In genomic region chr13:23269127-23269526, GRCm38 (mm10) we compare ENCODE assay signal across 19 mouse cellular contexts. TPM values are rescaled to one million over a fixed set of nuclear protein-coding genes. Genes with fewer than 3 reads are reported as not detected.
DNase-seq lines count a peak whose midpoint lies in the region; ATAC-seq lines count a peak whose summit lies in the region.
"Not testable (repeated sequence)": the region's sequence is repeated elsewhere in the genome, so short reads cannot be mapped to it uniquely, and the experiment has no call there.
"Had no signal": no experiment of that assay in that cellular context is flagged by ENCODE, and none has a peak within 500 bp of the region (broad histone marks: within the 10 kb centered on the region; RNA-seq: fewer than 3 reads in every experiment).

No protein-coding gene starts in this region.

- DNase-seq in cerebellum, postnatal 10 days = peak; percentile 32 to 47
- not testable (repeated sequence) for DNase-seq in forebrain, embryonic 10.5 days (ENCODE audit: extremely low spot score, low spot score)
- peak; percentile 39 to 77 for DNase-seq in left cerebral cortex, postnatal 14 days (ENCODE audit: low spot score in 2 of 2)
- DNase-seq in mesoderm, embryonic 11.5 days (ENCODE audit: low read depth, low spot score) = peak; percentile 15

- intact Hi-C loops in left cerebral cortex, postnatal 14 days (cut with DNase I) = not testable (repeated sequence)

- WGBS in forebrain, embryonic 10.5 days = 47% methylated on average over 4 of the region's 4 CpGs
- WGBS in heart, embryonic 15.5 days = 38% methylated on average over 4 of the region's 4 CpGs
- 55% methylated on average over 4 of the region's 4 CpGs for WGBS in intestine, embryonic 16.5 days
- WGBS in neural tube, embryonic 15.5 days = 49% methylated on average over 4 of the region's 4 CpGs

- H3K4me3 ChIP-seq in forebrain, embryonic 10.5 days = peak overlapping the region; percentile 58; the same call in 1 of the 2 replicates
- H3K4me3 ChIP-seq in heart, embryonic 15.5 days; intestine, embryonic 16.5 days (ENCODE audit: low read length): not testable (repeated sequence)
- H3K4me3 ChIP-seq in neural tube, embryonic 15.5 days (replicated peaks) = peak overlapping the region; percentile 44

- not testable (repeated sequence) for H3K9me3 ChIP-seq in forebrain, embryonic 10.5 days; heart, embryonic 15.5 days (replicated peaks); intestine, embryonic 16.5 days (ENCODE audit: control insufficient read depth, low read length); neural tube, embryonic 15.5 days (replicated peaks)

- not testable (repeated sequence) for H3K36me3 ChIP-seq in forebrain, embryonic 10.5 days (replicated peaks); heart, embryonic 15.5 days; intestine, embryonic 16.5 days (ENCODE audit: control insufficient read depth, insufficient read depth, low read length); neural tube, embryonic 15.5 days

- peaks cover 13% of the 10 kb centered on the region for H3K4me1 ChIP-seq in forebrain, embryonic 10.5 days
- not testable (repeated sequence) for H3K4me1 ChIP-seq in heart, embryonic 15.5 days (replicated peaks); intestine, embryonic 16.5 days (ENCODE audit: control insufficient read depth, insufficient read depth, low read length); neural tube, embryonic 15.5 days

- ATAC-seq in heart, embryonic 15.5 days (replicated peaks; ENCODE audit: insufficient number of reproducible peaks, insufficient read depth, low FRiP score, low read depth) = not testable (repeated sequence)
- ATAC-seq in intestine, embryonic 16.5 days = peak; percentile 77; the same call in 1 of the 2 replicates
- peak; percentile 85 for ATAC-seq in neural tube, embryonic 15.5 days (ENCODE audit: low FRiP score)

- not testable (repeated sequence) for H3K9ac ChIP-seq in heart, embryonic 15.5 days; intestine, embryonic 16.5 days (ENCODE audit: low read depth, low read length); neural tube, embryonic 15.5 days (replicated peaks)

- H3K27ac ChIP-seq in forebrain, embryonic 10.5 days; heart, embryonic 15.5 days; intestine, embryonic 16.5 days (ENCODE audit: low read length); neural tube, embryonic 15.5 days (replicated peaks): not testable (repeated sequence)

- not testable (repeated sequence) for H3K27me3 ChIP-seq in forebrain, embryonic 10.5 days (ENCODE audit: poor library complexity, severe bottlenecking); heart, embryonic 15.5 days; intestine, embryonic 16.5 days (replicated peaks; ENCODE audit: control insufficient read depth, insufficient read depth, low read length); neural tube, embryonic 15.5 days (replicated peaks)

- peak overlapping the region; percentile 56 for H3K4me2 ChIP-seq in heart, embryonic 15.5 days
- H3K4me2 ChIP-seq in intestine, embryonic 16.5 days (ENCODE audit: low read depth, low read length) = not testable (repeated sequence)
- peak overlapping the region; percentile 53; the same call in 1 of the 2 replicates for H3K4me2 ChIP-seq in neural tube, embryonic 15.5 days

RNA-seq across cellular contexts. Expression of gene Vmn1r223, which starts 22.2 kb away (rescaled TPM):
- not detected in 2 replicates for polyA plus RNA-seq in forebrain, embryonic 10.5 days (2016; fragmentation: Nextera tagmentation; extraction: Ambion mirVana)
- not detected in 2 replicates for polyA plus RNA-seq in heart, embryonic 15.5 days (2015; fragmentation: Nextera tagmentation; extraction: Ambion mirVana)
- polyA plus RNA-seq in intestine, embryonic 16.5 days (2015; fragmentation: Nextera tagmentation; extraction: Ambion mirVana) = not detected in 2 replicates
- not detected for total RNA-seq in left cerebral cortex, postnatal 14 days (2021)
- not detected in 2 replicates for polyA plus RNA-seq in neural tube, embryonic 15.5 days (2015; fragmentation: Nextera tagmentation; extraction: Ambion mirVana)
- total RNA-seq: adrenal gland, adult 18-20 months; gastrocnemius, postnatal 14 days; hematopoietic stem cell, adult 5-6 weeks; layer of hippocampus, adult 8-10 months; left cerebral cortex, postnatal 4 days had no signal
- polyA plus RNA-seq: cerebellum, adult 2 months; embryonic facial prominence, embryonic 12.5 days; liver, embryonic 16.5 days; myocyte; Patski; small intestine, adult 2 months; stomach, embryonic 14.5 days had no signal

RNA-seq across cellular contexts. Expression of gene Vmn1r222, which starts 33.4 kb away (rescaled TPM):
- not detected in 2 replicates for polyA plus RNA-seq in forebrain, embryonic 10.5 days (2016; fragmentation: Nextera tagmentation; extraction: Ambion mirVana)
- polyA plus RNA-seq in heart, embryonic 15.5 days (2015; fragmentation: Nextera tagmentation; extraction: Ambion mirVana) = not detected in 2 replicates
- polyA plus RNA-seq in intestine, embryonic 16.5 days (2015; fragmentation: Nextera tagmentation; extraction: Ambion mirVana) = not detected in 2 replicates
- not detected for total RNA-seq in left cerebral cortex, postnatal 14 days (2021)
- polyA plus RNA-seq in neural tube, embryonic 15.5 days (2015; fragmentation: Nextera tagmentation; extraction: Ambion mirVana) = not detected in 2 replicates
- total RNA-seq: adrenal gland, adult 18-20 months; gastrocnemius, postnatal 14 days; hematopoietic stem cell, adult 5-6 weeks; layer of hippocampus, adult 8-10 months; left cerebral cortex, postnatal 4 days had no signal
- polyA plus RNA-seq: cerebellum, adult 2 months; embryonic facial prominence, embryonic 12.5 days; liver, embryonic 16.5 days; myocyte; Patski; small intestine, adult 2 months; stomach, embryonic 14.5 days had no signal

RNA-seq across cellular contexts. Expression of gene Vmn1r221, which starts 55.2 kb away (rescaled TPM):
- not detected in 2 replicates for polyA plus RNA-seq in forebrain, embryonic 10.5 days (2016; fragmentation: Nextera tagmentation; extraction: Ambion mirVana)
- not detected in 2 replicates for polyA plus RNA-seq in heart, embryonic 15.5 days (2015; fragmentation: Nextera tagmentation; extraction: Ambion mirVana)
- not detected in 2 replicates for polyA plus RNA-seq in intestine, embryonic 16.5 days (2015; fragmentation: Nextera tagmentation; extraction: Ambion mirVana)
- total RNA-seq in left cerebral cortex, postnatal 14 days (2021) = not detected
- polyA plus RNA-seq in neural tube, embryonic 15.5 days (2015; fragmentation: Nextera tagmentation; extraction: Ambion mirVana) = not detected in 2 replicates
- total RNA-seq: adrenal gland, adult 18-20 months; gastrocnemius, postnatal 14 days; hematopoietic stem cell, adult 5-6 weeks; layer of hippocampus, adult 8-10 months; left cerebral cortex, postnatal 4 days had no signal
- polyA plus RNA-seq: cerebellum, adult 2 months; embryonic facial prominence, embryonic 12.5 days; liver, embryonic 16.5 days; myocyte; Patski; small intestine, adult 2 months; stomach, embryonic 14.5 days had no signal
